Comparison of ENCODE assay signal across 9 mouse cellular contexts in the genomic region with DNA sequence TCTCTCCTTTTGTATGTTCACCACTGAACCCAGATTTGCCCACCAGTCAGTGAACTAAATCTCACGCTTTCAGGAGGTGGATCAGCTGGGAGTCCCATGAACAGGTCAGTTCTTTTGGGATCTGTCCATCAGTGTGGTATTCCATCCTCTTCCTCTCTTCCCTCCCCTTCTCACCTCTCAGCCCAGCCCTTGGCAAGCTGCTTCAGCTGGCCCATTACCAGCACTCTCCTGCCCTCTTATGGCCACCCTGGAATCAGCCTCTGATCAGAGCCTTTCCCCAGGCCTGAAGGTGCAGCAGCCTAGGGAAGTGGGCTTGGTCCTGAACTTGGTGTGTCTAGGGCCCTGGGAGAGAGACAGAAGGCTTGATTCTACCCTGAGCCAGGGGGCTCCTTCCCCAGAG. TPM values are rescaled to one million over a fixed set of nuclear protein-coding genes. Genes with fewer than 3 reads are reported as not detected.
DNase-seq lines count a peak whose midpoint lies in the region; ATAC-seq and TF ChIP-seq lines count a peak whose summit lies in the region.
"Had no signal": no experiment of that assay in that cellular context is flagged by ENCODE, and none has a peak within 500 bp of the region (broad histone marks: within the 10 kb centered on the region; RNA-seq: fewer than 3 reads in every experiment).

No protein-coding gene starts in this region.

- H3K36me3 ChIP-seq in liver, postnatal 0 days (replicated peaks; ENCODE audit: insufficient read depth, low read length) = no peaks in the 10 kb centered on the region

- H3K9ac ChIP-seq in liver, postnatal 0 days (replicated peaks) = no peak overlapping the region

- TF ChIP-seq CTCF in Patski (IDR thresholded peaks at IDR 0.05) = peak; percentile 94
- peak; percentile 82 for TF ChIP-seq CTCF in liver, postnatal 0 days (IDR thresholded peaks at IDR 0.05; ENCODE audit: low read depth)

- peaks cover 7% of the 10 kb centered on the region for H3K27me3 ChIP-seq in Patski
- H3K27me3 ChIP-seq in liver, postnatal 0 days (ENCODE audit: insufficient read depth, low read length) = no peaks in the 10 kb centered on the region; the same call in 1 of the 2 replicates

- no peak overlapping the region for H3K4me3 ChIP-seq in liver, postnatal 0 days (ENCODE audit: low read depth, low read length)
- H3K4me3 ChIP-seq: myocyte had no signal

- intact Hi-C loops in gastrocnemius, postnatal 36 days (cut with DNase I) = loop anchor here (2.0 to 10.0 kb wide), 3 partner anchors 64 to 340 kb away; partner anchors contain the start of gene Hps1

- POLR2A ChIA-PET in Patski (lab: Charles Lee) = interaction anchor here (0.7 to 1.0 kb wide), 3 partner anchors 16 to 136 kb away, joined by 3 to 4 read pairs (median 3); partner anchors contain the start of gene R3hcc1l

- DNase-seq in 416B (ENCODE audit: low read depth) (peak; percentile 51), Patski (ENCODE audit: low read depth, low spot score) (no peak)
- DNase-seq in cerebellum, postnatal 4 days (ENCODE audit: low spot score in 2 of 2) = peak; percentile 57 to 76
- peak; percentile 70 to 74 for DNase-seq in gastrocnemius, postnatal 36 days
- peak; percentile 75 for DNase-seq in kidney, adult 9 months
- DNase-seq in liver, postnatal 0 days = peak; percentile 60
- DNase-seq in ovary, postnatal 10 days (ENCODE audit: low spot score) = peak; percentile 47
- DNase-seq in natural killer cell, adult 2 months (ENCODE audit: low spot score in 2 of 2) = no peak

- WGBS in liver, postnatal 0 days (ENCODE audit: insufficient replicate concordance) = 40% methylated on average over 1 of the region's 1 CpGs

- no peak for TF ChIP-seq EP300 in liver, postnatal 0 days (IDR thresholded peaks at IDR 0.05; ENCODE audit: low read depth)

- H3K4me1 ChIP-seq in liver, postnatal 0 days (ENCODE audit: insufficient read depth) = peaks cover 4% of the 10 kb centered on the region; the same call in 1 of the 2 replicates

- CTCF ChIA-PET in Patski (lab: Charles Lee) = interaction anchor here (0.8 to 2.8 kb wide), 14 partner anchors 16 to 342 kb away, joined by 3 to 15 read pairs (median 4); no protein-coding TSS in a partner anchor

- H3K9me3 ChIP-seq in liver, postnatal 0 days (ENCODE audit: low read length) = no peaks in the 10 kb centered on the region

- H3K27ac ChIP-seq in liver, postnatal 0 days (ENCODE audit: low read depth) = no peak overlapping the region

- no peak overlapping the region for H3K4me2 ChIP-seq in liver, postnatal 0 days (ENCODE audit: low read depth, low read length)

- in situ Hi-C loops in Patski (cut with MboI; ENCODE audit: low pct_unique_long_range_greater_than_20kb) = loop anchor here (5.0 to 10.0 kb wide), 3 partner anchors 63 to 440 kb away; no protein-coding TSS in a partner anchor

- ATAC-seq in Patski = peak; percentile 84
- ATAC-seq in liver, postnatal 0 days = peak; percentile 32; the same call in 1 of the 2 replicates

RNA-seq across cellular contexts. Expression of gene Loxl4, which starts 42.4 kb away (rescaled TPM):
- 0.08 TPM for polyA plus RNA-seq in Patski (2021)
- total RNA-seq in gastrocnemius, postnatal 36 days (2021) = 1 to 10 TPM; 1.8 to 2.7 TPM
- 0.05 and 0.13 TPM in 2 replicates for polyA plus RNA-seq in liver, postnatal 0 days (2015; fragmentation: Nextera tagmentation; extraction: Ambion mirVana)

Comparison
In these comparisons a context has a peak if more than half of its experiments do, and no peak if none do; other contexts are left out.
1. DNase-seq: peak in 416B (single experiment), cerebellum, postnatal 4 days (2 of 2), gastrocnemius, postnatal 36 days (2 of 2), kidney, adult 9 months (single experiment), liver, postnatal 0 days (single experiment) and ovary, postnatal 10 days (single experiment); none in Patski (single experiment) and natural killer cell, adult 2 months (0 of 2).